Mouse (Mus musculus) E14TG2a.4 (cell line): ENCODE measurements at regions not wholly inside any gene's neighbourhood (a gene's known extent, or its start where the extent isn't known, plus 50 kb on each side); places are given as distances from the start of the nearest gene placed in this dataset.

Experiments
- CTCF ChIP-seq: conservative IDR thresholded peaks from 2 replicates; pipeline ENCODE4 v1.5.1; 2014; ENCODE audit warnings: low read length
- POU5F1 ChIP-seq: IDR thresholded peaks from 2 replicates; pipeline ENCODE4 v1.6.1; 2014; ENCODE audit warnings: low read length, borderline replicate concordance

- TF ChIP-seq CTCF (no peak), POU5F1 (no peak)
Observed at GRCm38 (mm10) chr2:172159909-172160308, 88.4 kb upstream of the Mc3r start.
